ENCODE assay signal across 8 mouse cellular contexts in genomic region chr19:40544856-40545255, GRCm38 (mm10). TPM values are rescaled to one million over a fixed set of nuclear protein-coding genes. Genes with fewer than 3 reads are reported as not detected.
DNase-seq lines count a peak whose midpoint lies in the region; ATAC-seq and TF ChIP-seq lines count a peak whose summit lies in the region.
"Had no signal": no experiment of that assay in that cellular context is flagged by ENCODE, and none has a peak within 500 bp of the region (broad histone marks: within the 10 kb centered on the region; RNA-seq: fewer than 3 reads in every experiment).

No protein-coding gene starts in this region.

- no peak for ATAC-seq in embryonic facial prominence, embryonic 11.5 days (replicated peaks; ENCODE audit: insufficient number of reproducible peaks, low FRiP score, low TSS enrichment, low read depth)

- H3K4me2 ChIP-seq in embryonic facial prominence, embryonic 11.5 days (ENCODE audit: low read depth, low read length): no peak overlapping the region
- H3K4me2 ChIP-seq: lung, embryonic 15.5 days had no signal

- peak; percentile 75 for DNase-seq in MEL (ENCODE audit: low read depth, low spot score)
- DNase-seq in adrenal gland, postnatal 36 days: peak; percentile 49 to 64
- peak; percentile 78 for DNase-seq in embryonic facial prominence, embryonic 11.5 days (ENCODE audit: low spot score)
- DNase-seq in hindbrain, embryonic 10.5 days (ENCODE audit: low spot score): peak; percentile 73
- peak; percentile 73 to 76 for DNase-seq in layer of hippocampus, postnatal 10 days (ENCODE audit: low spot score in 2 of 2)
- peak; percentile 77 for DNase-seq in lung, postnatal 36 days
- DNase-seq in right cerebral cortex, postnatal 25 days: peak; percentile 52

- 6% methylated on average over 3 of the region's 3 CpGs for WGBS in embryonic facial prominence, embryonic 11.5 days
- WGBS in hindbrain, embryonic 10.5 days: 15% methylated on average over 3 of the region's 3 CpGs

- peaks cover 0 to 2% of the 10 kb centered on the region in 2 experiments; a peak in 2 of 4 replicates for H3K36me3 ChIP-seq in MEL (ENCODE audit: control insufficient read depth in 1 of 2, insufficient read depth in 2 of 2, low read length in 2 of 2)
- no peaks in the 10 kb centered on the region for H3K36me3 ChIP-seq in embryonic facial prominence, embryonic 11.5 days (replicated peaks; ENCODE audit: control insufficient read depth, insufficient read depth, low read depth, low read length)
- no peaks in the 10 kb centered on the region; the same call in 1 of the 2 replicates for H3K36me3 ChIP-seq in hindbrain, embryonic 10.5 days
- H3K36me3 ChIP-seq: lung, embryonic 15.5 days had no signal

- peaks cover 0 to 3% of the 10 kb centered on the region in 2 experiments; a peak in 1 of 4 replicates for H3K4me1 ChIP-seq in MEL (ENCODE audit: control insufficient read depth in 1 of 2, insufficient read depth in 2 of 2, low read length in 2 of 2)
- 0 out of 2 replicates have a peak, but pooled peaks cover 4% of the 10 kb centered on the region for H3K4me1 ChIP-seq in embryonic facial prominence, embryonic 11.5 days (ENCODE audit: control insufficient read depth, insufficient read depth, low read length)
- H3K4me1 ChIP-seq in hindbrain, embryonic 10.5 days (replicated peaks): peaks cover 11% of the 10 kb centered on the region

- no peak for TF ChIP-seq EP300 in MEL (IDR thresholded peaks at IDR 0.05; ENCODE audit: low read depth in 1 of 2, low read length in 2 of 2)

- H3K4me3 ChIP-seq in MEL (ENCODE audit: control insufficient read depth in 1 of 2, insufficient read depth in 1 of 2, low read depth in 2 of 2, low read length in 2 of 2): no peak overlapping the region
- no peak overlapping the region for H3K4me3 ChIP-seq in embryonic facial prominence, embryonic 11.5 days (ENCODE audit: low read depth, low read length)
- H3K4me3 ChIP-seq in hindbrain, embryonic 10.5 days: no peak overlapping the region
- H3K4me3 ChIP-seq: lung, embryonic 15.5 days had no signal

- no peak overlapping the region for H3K27ac ChIP-seq in MEL (ENCODE audit: control insufficient read depth, low read depth, low read length)
- H3K27ac ChIP-seq in embryonic facial prominence, embryonic 11.5 days (replicated peaks; ENCODE audit: low read depth, low read length): no peak overlapping the region
- no peak overlapping the region for H3K27ac ChIP-seq in hindbrain, embryonic 10.5 days
- H3K27ac ChIP-seq: lung, embryonic 15.5 days had no signal

- no peaks in the 10 kb centered on the region for H3K79me2 ChIP-seq in MEL (ENCODE audit: control insufficient read depth, insufficient read depth, low read length, poor library complexity)

- peak; percentile 97 for TF ChIP-seq RAD21 in MEL (IDR thresholded peaks at IDR 0.05; ENCODE audit: low read depth, low read length)

- H3K9me3 ChIP-seq in MEL (replicated peaks; ENCODE audit: insufficient read depth, low read length): no peaks in the 10 kb centered on the region
- no peaks in the 10 kb centered on the region for H3K9me3 ChIP-seq in embryonic facial prominence, embryonic 11.5 days (replicated peaks; ENCODE audit: control insufficient read depth, low read length)
- H3K9me3 ChIP-seq in hindbrain, embryonic 10.5 days: no peaks in the 10 kb centered on the region
- H3K9me3 ChIP-seq: lung, embryonic 15.5 days had no signal

- TF ChIP-seq CTCF in MEL (IDR thresholded peaks at IDR 0.05 in 2 of 3, conservative IDR thresholded peaks at IDR 0.05 in 1 of 3; ENCODE audit: control insufficient read depth in 1 of 3, insufficient read depth in 1 of 3, low read depth in 2 of 3, low read length in 3 of 3, poor library complexity in 1 of 3, severe bottlenecking in 1 of 3): peak; percentile 87 to 96 (median 96)

- H3K27me3 ChIP-seq in MEL (ENCODE audit: control insufficient read depth in 1 of 2, insufficient read depth in 2 of 2, low read length in 2 of 2): no peaks in the 10 kb centered on the region; a peak in 1 of 4 replicates
- no peaks in the 10 kb centered on the region for H3K27me3 ChIP-seq in embryonic facial prominence, embryonic 11.5 days (ENCODE audit: control insufficient read depth, insufficient read depth, low read length)
- no peaks in the 10 kb centered on the region for H3K27me3 ChIP-seq in hindbrain, embryonic 10.5 days (ENCODE audit: insufficient read depth, poor library complexity, severe bottlenecking)
- H3K27me3 ChIP-seq: lung, embryonic 15.5 days had no signal

- no peak for TF ChIP-seq POLR2A in MEL (IDR thresholded peaks at IDR 0.05; ENCODE audit: control insufficient read depth in 1 of 2, insufficient read depth in 1 of 2, low read depth in 1 of 2, low read length in 2 of 2, poor library complexity in 1 of 2)

- no peak overlapping the region for H3K9ac ChIP-seq in MEL (ENCODE audit: control insufficient read depth, low read depth, low read length, poor library complexity, severe bottlenecking)
- H3K9ac ChIP-seq in embryonic facial prominence, embryonic 11.5 days (replicated peaks; ENCODE audit: low read length): no peak overlapping the region
- H3K9ac ChIP-seq: lung, embryonic 15.5 days had no signal

TF ChIP-seq in MEL, 35 proteins besides CTCF, POLR2A, EP300 and RAD21:
- TF ChIP-seq ETS1 (IDR thresholded peaks at IDR 0.05; ENCODE audit: low read depth, low read length): no peak
- TF ChIP-seq ZNF384 (IDR thresholded peaks at IDR 0.05; ENCODE audit: low read depth, low read length): no peak
- TF ChIP-seq NELFE (IDR thresholded peaks at IDR 0.05; ENCODE audit: low read depth, low read length): no peak
- TF ChIP-seq ZC3H11A (IDR thresholded peaks at IDR 0.05; ENCODE audit: low read depth, low read length): peak; percentile 89
- no peak for TF ChIP-seq POLR2AphosphoS2 (IDR thresholded peaks at IDR 0.05; ENCODE audit: low read length)
- TF ChIP-seq CHD1 (IDR thresholded peaks at IDR 0.05; ENCODE audit: low read depth, low read length): no peak
- TF ChIP-seq TCF12 (IDR thresholded peaks at IDR 0.05; ENCODE audit: low read depth, low read length): no peak
- TF ChIP-seq JUND (IDR thresholded peaks at IDR 0.05; ENCODE audit: low read depth, low read length): no peak
- TF ChIP-seq SMC3 (IDR thresholded peaks at IDR 0.05; ENCODE audit: low read depth, low read length): peak; percentile 92
- no peak for TF ChIP-seq RCOR1 (IDR thresholded peaks at IDR 0.05; ENCODE audit: low read depth, low read length)
- TF ChIP-seq MAFK (IDR thresholded peaks at IDR 0.05; ENCODE audit: borderline replicate concordance, low read depth, low read length): no peak
- no peak for TF ChIP-seq MEF2A (IDR thresholded peaks at IDR 0.05; ENCODE audit: extremely low read depth, insufficient replicate concordance, low read depth, low read length, poor library complexity, severe bottlenecking)
- no peak for TF ChIP-seq USF1 (IDR thresholded peaks at IDR 0.05; ENCODE audit: low read depth, low read length)

RNA-seq across cellular contexts. Expression of gene Sorbs1, which starts 31.3 kb away (rescaled TPM):
- 1.3 and 2.2 TPM in 2 replicates for total RNA-seq in MEL (2012; rRNA removed)
- polyA plus RNA-seq in MEL (2012; ENCODE audit: insufficient read depth in 1 of 2, insufficient read length in 2 of 2, low read depth in 1 of 2, low replicate concordance in 2 of 2, missing spikeins in 1 of 2): 1 to 10 TPM in 1 of 2 experiments, not detected in 1; 5.3 TPM
- 100 to 1,000 TPM in 1 of 2 experiments, 10 to 100 TPM in 1; 90.0 to 111 TPM for total RNA-seq in adrenal gland, postnatal 36 days (2021)
- 35.7 and 39.3 TPM in 2 replicates for polyA plus RNA-seq in embryonic facial prominence, embryonic 11.5 days (2014; fragmentation: Nextera tagmentation; extraction: Ambion mirVana)
- polyA plus RNA-seq in hindbrain, embryonic 10.5 days (2016; fragmentation: Nextera tagmentation; extraction: Ambion mirVana): 64.2 and 74.4 TPM in 2 replicates
- total RNA-seq in layer of hippocampus, postnatal 10 days (2021): 100 to 1,000 TPM; 147 to 148 TPM

RNA-seq across cellular contexts. Expression of gene Aldh18a1, which starts 43.4 kb away (rescaled TPM):
- total RNA-seq in MEL (2012; rRNA removed): 35.3 and 68.5 TPM in 2 replicates
- polyA plus RNA-seq in MEL (2012; ENCODE audit: insufficient read depth in 1 of 2, insufficient read length in 2 of 2, low read depth in 1 of 2, low replicate concordance in 2 of 2, missing spikeins in 1 of 2): 100 to 1,000 TPM in 1 of 2 experiments, 10 to 100 TPM in 1; 89.7 to 214 TPM
- total RNA-seq in adrenal gland, postnatal 36 days (2021): 10 to 100 TPM; 19.2 to 35.1 TPM
- 56.0 and 59.7 TPM in 2 replicates for polyA plus RNA-seq in embryonic facial prominence, embryonic 11.5 days (2014; fragmentation: Nextera tagmentation; extraction: Ambion mirVana)
- polyA plus RNA-seq in hindbrain, embryonic 10.5 days (2016; fragmentation: Nextera tagmentation; extraction: Ambion mirVana): 94.3 and 96.1 TPM in 2 replicates
- total RNA-seq in layer of hippocampus, postnatal 10 days (2021): 10 to 100 TPM; 25.8 to 27.9 TPM

Comparison
In these comparisons a context has a peak if more than half of its experiments do, and no peak if none do; other contexts are left out.
1. RNA of gene Sorbs1, which starts 31.3 kb away (total RNA-seq): 147 to 148 TPM in layer of hippocampus, postnatal 10 days and 90.0 to 111 TPM in adrenal gland, postnatal 36 days; 1.3 to 2.2 TPM in MEL; every median in the first group is over 10 times any median in the second.
2. Peak in every context shown above with its lines, with median percentiles within 50 percentile points of each other: DNase-seq.